Mouse (Mus musculus): ENCODE results near the gene Srxn1.

Srxn1 gene

DNA sequence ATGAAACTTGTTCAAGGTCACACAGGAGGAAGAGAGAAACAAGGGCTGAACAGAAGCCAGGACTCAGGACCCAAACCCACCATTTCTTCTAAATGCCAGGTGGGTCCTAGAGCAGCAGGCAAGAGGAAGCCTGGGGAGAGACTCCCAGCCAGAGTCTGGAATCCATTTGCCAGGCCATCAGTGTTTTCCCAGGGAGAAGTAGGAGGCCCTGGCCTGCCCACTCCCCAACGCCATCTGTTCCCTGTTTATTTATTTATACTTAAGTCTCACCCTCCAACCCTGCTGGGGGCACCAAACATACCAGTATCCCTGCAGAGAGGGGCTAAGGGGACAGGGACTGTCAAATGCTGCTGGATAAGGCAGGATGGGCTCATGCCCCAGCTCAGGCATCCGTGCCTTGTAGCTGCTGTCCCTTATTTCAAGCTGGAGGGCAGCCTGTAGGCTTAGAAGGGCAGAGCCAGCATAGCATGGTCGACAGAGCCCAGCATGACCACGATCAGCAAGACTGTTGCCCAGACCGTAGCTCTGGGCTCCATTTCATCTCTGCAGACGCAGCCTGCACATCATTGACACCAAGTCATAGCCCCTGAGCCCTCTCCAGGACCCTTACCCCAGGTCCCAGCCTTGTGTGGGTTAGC lies 14.0 kb downstream of the Srxn1 start:
- DNase-seq (ENCODE audit: low spot score) = no peak

DNA sequence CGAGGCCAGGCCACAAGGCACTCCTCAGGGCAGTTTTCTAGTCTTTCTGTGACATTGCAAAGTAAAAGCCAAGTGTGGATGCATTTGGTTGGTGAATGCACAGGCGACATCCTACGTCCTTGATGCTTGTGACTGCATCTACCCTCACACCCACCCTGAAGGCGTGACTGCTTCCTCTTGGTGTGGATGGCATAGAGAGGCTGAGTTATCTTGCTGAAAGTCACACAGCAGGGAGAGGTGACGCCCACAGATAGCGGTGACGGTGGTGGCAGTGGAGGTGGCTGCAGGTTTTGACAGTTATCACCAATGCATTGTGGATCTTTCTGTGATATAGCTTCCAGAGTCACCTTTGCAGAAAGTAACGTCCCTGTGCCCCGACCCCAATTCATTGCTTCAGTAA lies 17.6 kb downstream of the Srxn1 start:
- no peak for DNase-seq (ENCODE audit: low spot score)

DNA sequence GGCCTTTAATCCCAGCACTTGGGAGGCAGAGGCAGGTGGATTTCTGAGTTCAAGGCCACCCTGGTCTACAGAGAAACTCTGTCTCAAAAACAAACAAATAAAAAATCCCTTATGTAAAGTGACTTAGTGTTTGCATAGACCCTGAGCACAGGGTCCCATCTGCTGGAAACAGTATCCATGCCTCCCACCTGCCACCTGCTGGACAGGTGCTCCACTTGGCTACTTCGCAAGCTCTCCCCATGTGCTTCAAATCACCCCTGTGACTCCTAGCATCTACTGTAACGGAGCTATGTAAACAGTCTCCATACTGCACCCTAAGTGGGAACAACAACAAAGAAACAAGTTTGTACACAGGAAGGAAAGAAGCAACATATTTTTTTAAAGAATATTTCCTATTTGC lies 23.3 kb downstream of the Srxn1 start:
- no peak for DNase-seq (ENCODE audit: low spot score)

DNA sequence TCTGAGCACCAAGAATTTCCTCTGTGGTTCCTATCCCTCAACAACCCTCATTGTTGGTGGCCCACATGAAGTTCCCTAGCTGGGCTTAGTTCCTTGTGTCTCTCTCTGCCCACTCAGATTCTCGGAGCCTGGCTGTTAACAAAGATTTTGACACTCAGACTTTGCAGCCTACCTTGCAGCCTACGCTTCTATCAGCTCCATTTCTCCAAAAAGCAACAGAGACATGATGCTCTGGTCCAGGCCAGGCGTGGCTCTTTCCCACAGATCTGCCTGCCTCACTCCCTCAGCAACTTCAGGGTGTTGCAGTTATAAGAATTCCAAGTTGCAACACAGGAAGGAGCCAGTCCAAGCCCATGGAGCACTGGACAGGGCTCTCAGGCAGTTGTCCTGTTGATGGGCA lies 24.5 kb downstream of the Srxn1 start:
- DNase-seq (ENCODE audit: low spot score) = no peak

DNA sequence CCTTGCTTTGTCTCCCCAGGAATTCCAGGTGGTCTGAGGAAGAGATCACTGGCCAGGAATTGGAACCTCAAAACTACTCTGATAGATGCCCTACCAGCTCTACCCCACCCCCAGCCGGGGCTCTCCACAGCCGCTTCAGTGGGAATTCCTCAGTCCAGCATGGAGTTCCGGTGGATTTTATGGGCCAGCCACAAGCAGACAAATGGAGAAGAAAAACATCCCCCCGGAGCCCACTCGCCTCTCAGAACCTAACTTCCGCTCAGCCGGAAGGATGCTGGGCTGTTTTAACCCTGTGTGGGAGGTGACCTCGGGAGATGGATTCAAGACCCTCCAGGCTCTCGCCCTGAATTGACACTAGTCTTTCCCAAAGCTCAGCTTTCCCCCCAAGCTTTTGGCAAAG lies 26.7 kb downstream of the Srxn1 start:
- DNase-seq (ENCODE audit: low spot score) = no peak

DNA sequence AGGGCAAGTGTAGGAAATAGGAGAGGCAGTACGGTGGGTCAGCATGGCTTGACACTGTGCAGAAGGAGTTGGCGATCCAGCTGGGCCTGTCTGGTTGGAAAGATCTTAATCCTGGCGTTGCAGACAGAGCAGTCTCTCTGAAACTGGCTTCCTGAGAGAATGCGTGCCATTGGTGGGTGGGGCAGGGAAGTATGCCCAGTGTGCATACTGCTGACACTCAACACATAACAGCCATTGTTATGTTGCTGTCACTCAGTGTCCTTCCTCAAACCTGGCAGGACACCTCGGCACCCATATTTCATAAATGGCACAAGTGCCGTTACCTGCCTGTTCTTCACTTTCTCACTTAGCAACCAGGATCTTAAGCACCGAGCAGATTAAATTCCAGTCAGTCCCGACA lies 27.4 kb downstream of the Srxn1 start:
- DNase-seq (ENCODE audit: low spot score) = no peak

DNA sequence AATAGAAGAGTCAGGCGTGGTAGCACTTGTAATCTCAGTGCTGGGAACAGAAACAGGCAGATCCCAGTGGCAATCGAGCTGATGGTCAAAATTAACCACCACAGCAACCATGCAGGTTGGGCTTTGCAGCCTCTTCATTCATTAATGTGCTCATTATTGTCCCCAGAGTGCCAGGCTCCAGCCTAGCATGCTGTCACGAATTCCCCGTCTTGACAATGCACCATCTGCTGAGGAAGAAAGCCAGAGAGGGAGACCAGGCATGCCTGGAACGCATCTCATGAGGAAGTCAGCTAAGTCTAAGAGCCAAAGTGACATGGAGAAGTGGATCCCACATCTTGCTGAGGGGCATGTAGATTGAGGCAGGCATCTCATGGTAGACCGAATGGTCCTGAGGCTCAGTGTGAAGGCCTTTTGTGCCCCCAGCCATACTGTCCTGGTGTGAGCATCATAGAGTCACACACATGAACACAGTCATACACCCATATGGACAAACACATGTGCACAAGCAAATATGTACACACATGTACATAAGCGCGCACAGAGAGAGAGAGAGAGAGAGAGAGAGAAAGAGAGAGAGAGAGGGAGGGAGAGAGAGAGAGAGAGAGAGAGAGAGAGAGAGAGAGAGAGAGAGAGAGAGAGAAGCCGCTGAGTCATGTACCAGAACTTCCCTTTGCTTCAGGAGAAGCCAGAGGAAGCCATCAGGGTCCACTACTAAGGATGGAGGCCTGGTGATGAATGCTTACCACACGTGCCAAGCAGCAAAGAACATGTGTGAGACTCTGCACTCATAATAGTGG lies 34.1 kb downstream of the Srxn1 start:
- no peak for DNase-seq (ENCODE audit: low spot score)

DNA sequence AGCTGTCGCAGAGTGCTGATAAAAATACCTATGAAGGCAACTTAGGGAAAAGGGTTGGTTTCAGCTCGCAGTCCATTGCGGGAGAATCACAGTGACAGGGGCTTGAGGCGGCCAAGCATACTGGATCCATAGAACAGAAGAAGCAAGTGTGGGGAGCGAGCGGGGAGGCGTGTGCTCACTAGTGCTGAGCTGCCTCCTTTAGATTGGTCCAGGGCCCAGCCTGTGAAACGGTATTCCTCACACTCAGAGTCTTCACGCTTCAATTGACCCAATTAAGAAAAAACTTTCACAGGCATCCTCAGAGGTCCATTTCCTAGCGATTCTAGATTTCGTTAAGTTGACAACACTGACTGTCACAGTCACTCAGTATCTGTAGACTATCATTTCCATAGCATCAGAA lies 35.6 kb downstream of the Srxn1 start:
- DNase-seq (ENCODE audit: low spot score) = no peak

DNA sequence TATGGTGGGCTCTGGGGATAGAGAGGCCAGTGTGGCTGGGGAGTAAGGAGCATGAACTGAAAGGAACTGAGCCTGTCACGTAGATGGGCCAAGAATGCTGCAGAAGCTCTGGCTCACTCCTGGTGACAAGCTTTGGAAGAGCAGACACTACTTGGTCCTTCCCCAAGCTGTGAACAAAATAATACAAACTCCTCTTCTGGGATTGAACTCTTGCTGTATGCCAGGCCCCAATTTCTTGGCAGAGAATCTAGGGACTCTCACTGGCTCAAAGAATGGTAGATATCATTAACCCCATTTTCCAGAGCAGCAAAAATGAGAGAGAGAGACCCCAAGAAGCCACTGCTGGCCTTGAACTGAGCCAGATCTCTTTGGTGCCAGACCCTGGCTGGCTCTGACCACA lies 36.2 kb downstream of the Srxn1 start:
- no peak for DNase-seq (ENCODE audit: low spot score)

DNA sequence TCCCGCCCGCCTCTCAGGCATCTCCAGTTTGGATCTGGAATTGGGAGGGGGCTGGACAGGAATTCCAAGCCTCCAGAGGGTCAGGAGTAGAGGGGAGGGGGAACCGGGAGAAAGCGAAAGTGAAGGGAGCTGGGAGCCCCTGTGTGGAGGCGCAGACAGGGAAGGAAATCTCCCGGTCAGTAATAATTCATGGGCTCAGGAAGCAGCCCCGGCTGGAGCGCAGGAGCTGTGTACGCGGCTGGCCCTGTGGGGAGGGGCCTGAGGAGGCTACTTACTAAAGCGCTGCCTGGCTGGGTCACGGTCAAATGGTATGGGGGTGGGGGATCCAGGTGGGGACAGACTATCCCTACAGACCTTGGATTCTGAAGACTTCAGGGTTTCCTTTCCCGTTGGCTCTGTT lies 36.7 kb downstream of the Srxn1 start:
- peak; percentile 64 for DNase-seq (ENCODE audit: low spot score)

DNA sequence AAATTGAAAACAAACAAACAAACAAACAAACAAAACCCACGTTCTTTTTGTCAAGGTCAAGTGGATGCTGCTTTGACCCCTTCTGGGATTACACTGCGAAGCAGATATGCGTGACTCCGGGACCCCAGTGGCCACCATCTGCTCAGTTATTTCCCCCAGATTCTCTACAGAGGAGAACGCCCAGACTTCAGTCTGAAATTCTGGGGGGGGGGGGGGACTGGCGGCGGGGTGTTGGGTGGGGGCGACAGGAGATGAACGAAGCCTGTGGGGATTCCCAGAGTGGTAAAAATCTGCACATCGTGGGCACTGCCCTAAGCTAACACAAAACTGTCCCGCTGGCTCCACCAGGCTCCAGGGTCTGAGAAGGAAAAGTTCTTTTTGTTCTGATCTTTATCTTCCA lies 37.3 kb downstream of the Srxn1 start:
- DNase-seq (ENCODE audit: low spot score) = no peak

DNA sequence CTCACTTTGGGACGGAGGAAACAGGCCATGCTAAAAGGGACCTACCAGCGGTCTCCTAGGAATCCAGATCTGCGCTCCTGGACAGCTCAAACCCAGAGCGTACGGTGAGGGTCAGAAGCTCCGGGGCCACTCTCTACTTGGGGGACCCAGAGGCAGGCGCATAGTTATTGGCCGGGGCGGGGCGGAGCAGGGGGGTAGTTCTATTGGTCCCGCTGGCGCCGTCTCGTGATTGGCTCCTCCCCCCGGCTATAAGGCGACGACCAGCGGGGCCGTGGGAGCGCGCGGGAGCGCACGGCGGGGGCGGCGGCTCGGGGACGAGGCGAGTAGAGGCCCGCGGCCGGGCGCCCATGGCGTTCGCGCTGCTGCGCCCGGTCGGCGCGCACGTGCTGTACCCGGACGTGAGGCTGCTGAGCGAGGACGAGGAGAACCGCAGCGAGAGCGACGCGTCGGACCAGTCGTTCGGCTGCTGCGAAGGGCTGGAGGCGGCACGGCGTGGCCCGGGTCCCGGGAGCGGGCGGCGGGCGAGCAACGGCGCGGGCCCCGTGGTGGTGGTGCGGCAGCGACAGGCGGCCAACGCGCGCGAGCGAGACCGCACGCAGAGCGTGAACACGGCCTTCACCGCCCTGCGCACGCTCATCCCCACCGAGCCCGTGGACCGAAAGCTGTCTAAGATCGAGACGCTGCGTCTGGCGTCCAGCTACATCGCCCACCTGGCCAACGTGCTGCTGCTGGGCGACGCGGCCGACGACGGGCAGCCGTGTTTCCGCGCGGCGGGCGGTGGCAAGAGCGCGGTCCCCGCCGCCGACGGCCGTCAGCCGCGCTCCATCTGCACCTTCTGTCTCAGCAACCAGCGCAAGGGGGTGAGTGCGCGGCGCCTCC lies 38.2 kb downstream of the Srxn1 start, which contains the start of gene Tcf15:
Tcf15 (plus strand) TSS at position 283 of the 879 bp plus-strand sequence.
- peak; percentile 66 for DNase-seq (ENCODE audit: low spot score)

DNA sequence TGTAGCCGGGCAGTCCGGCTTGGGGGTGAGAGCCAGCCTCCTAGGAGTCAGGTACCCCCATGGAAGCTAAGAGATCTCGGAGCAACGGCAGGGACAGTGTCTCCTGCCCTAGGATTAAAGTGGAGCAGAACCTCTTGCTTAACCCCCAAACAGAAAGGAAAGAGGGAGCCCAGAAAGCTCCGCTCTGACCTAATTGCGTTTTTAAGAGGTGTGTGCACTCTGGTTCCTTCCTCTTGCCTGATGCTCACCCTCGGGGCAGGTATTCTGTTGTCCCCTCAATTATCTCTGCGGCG lies 38.8 kb downstream of the Srxn1 start:
- no peak for DNase-seq (ENCODE audit: low spot score)

DNA sequence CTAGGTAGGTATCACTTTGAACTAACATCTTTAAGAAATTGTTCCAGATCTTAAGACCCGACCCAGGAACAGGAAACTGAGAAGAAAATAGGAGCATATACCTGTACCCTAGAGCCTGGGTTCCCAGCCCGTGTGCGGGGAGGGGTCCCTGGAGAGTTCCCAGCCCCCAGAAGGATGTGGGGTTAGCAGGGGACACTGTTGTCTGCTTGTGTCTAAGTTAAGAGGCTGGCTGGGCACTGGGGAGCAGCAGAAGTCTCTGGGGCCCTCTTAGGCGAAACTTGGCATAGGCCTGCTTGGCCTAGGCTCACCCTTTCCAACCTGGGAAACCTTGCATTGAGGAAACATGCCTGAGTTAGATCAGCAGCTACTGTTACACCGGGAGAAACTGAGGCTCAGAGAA lies 39.2 kb downstream of the Srxn1 start:
- no peak for DNase-seq (ENCODE audit: low spot score)

DNA sequence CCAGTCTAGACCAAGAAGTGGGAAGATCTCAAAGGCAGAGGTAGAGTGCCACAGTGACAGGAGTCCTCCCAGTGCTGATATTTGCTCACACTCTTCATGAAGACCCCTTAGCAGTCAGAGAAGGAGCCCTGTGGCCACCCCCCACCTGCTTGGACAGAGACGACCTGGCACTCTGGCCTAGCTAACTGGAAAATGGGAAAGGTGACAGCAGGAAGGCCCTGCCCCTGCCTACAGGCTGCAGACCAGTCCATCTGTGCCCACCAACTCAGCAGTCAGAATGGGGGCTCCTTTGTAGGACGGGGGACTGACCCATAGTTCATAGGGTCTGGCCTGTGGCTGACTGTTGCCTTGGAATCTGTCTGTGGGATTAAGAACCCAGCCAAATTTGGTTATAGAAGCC lies 40.4 kb downstream of the Srxn1 start:
- no peak for DNase-seq (ENCODE audit: low spot score)

DNA sequence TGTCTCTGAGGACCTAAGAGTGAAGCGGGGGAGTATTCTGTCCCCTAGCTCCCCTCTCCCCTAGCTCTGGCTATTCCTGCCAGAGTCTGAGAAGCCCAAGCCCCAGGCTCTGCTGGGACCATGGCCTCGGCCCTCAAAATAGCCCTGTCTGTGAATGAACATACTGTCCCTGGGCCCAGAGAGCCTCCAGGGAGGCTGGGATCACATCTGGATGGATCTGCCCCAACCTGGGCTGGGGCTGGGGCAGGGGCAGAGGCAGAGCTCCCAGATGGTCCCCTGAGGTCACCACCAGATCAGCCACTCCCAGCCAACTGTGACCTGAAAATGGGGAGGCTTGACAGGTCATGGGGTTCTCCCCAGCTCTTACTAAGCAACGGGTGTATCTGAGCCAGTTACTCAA lies 41.8 kb downstream of the Srxn1 start:
- DNase-seq (ENCODE audit: low spot score) = no peak

DNA sequence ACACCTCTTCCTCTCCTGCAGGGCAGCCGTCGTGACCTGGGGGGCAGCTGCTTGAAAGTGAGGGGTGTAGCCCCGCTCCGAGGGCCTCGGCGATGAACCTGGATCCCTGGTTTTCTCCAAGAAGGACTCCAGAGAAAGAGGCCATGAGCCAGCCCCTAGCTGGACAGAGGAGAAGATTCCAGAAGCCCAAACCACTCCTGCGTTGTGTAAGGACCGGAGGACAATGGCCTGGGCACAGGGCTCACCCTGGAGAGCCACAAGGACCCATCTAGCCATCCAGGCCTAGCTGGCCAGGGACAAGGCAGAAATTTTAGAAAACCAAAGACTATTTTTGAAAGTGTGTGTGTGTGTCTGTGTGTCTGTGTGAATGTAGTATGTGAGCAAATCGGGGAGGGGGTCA lies 43.4 kb downstream of the Srxn1 start:
- DNase-seq (ENCODE audit: low spot score) = no peak

DNA sequence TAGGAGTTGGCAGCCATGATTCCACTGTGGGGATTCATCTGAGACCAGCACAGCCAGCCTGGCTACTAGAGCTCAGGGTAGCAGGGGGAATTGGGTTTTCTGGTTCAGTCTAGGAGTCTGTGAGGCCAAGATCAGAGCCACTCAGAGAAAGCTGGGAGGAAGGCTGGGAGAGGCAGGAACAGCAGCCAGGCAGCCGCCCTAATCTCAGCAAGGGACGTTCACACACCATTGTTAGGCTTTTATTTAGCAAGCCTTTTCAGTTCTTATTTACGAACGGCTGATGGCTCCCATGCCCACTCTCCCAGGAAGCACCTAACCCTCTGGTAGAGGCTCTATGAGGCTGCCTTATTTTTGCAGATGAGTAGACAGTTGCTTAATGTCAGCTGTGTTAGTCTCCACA lies 44.6 kb downstream of the Srxn1 start:
- DNase-seq (ENCODE audit: low spot score) = no peak

DNA sequence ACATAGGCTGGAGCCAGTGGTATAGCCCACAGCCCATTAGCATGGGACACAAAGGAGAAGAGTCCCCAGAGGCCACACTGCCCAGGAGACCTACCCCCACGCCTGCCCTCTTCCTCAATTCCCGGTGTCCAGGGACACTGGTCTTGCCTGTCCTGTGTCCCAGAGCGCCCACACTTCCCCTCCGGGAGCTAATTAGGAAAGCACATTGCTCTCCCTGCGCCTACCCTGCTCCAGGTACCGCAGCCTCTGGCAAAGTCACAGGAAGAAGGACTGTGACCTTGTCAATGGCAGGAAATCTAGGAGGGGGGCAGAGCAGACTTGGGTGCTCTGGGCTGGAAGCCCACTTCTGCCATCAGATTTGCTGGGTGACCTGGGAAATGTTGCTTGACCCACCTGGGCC lies 45.1 kb downstream of the Srxn1 start:
- DNase-seq (ENCODE audit: low spot score) = no peak

DNA sequence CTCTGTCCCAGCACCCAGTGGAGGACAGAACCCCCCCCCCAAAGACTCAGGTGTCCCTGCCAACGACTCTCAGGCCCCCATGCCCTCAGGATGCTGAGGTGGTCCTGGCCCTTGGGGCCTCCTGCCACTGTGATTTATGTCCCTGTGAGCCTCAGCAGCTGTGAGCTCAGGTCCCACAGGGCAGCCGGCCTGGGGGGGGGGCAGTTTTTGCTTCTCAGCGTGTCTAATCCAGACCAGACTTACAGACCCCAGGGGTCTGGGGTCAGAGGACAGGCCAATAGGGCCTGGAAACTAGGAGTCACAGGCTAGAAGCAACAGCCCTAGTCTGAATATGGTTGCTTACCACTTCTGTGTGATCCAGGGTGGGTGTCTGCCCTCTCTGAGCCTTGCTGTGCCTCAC lies 48.0 kb downstream of the Srxn1 start:
- no peak for DNase-seq (ENCODE audit: low spot score)

DNA sequence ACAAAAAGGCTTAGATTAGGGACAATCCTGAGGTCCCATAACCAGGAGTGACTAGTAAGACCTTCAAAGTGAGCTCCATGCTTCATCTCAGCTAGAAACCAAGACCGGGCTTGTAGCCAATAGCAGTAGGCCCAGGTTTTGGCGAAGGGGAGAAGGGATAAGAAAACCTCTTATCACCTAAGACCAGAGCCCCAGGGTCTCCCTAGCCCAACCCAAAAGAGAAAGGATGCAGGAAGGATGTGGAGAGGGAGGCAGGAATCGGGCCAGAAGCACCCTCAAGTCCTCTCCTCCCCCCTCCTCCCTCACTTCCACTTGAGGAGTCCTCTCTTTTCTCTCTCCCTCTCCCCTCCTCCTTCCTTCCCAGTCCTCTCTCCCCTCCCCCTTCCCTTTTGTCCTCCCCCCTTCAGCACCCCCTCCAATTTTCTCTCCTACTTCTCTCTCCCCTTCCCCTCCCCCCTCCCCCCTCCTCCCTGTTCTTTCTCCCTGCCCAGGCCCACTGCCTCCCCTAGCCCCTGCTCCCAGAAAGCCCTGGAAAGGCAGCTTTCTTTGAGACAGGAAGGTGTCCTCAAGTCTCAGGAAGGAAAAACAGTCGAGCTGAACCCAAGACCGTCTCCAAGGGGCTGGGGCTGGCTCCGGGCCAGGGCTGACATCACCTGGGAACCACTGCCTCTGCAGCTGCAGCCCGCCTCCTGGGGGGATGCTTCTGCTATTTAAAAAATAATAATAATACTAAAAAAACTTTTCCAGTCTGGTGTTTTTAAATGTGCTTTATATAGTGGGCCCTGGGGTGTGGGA lies 50.3 kb downstream of the Srxn1 start:
- no peak for DNase-seq (ENCODE audit: low spot score)

DNA sequence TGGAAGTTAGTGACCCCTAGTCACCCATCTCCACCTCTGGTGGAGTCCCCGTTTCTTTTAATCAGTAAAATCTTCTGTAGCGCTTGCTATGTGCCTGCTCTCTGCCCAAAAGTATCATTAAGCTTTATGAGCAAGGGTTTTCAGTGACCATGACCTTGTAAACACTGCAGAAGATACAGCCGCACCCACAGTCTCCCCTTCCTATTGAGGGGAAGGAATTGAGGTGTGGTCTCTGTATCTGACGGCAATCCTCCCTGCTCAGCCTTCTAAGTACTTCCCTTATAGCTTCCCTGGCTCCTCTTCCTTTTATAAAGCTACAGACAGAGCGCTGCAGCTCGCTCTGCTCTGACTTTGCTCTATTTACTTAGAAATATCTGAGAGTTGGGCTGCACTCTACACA lies 51.2 kb downstream of the Srxn1 start:
- no peak for DNase-seq (ENCODE audit: low spot score)
